Mouse (Mus musculus) forebrain, embryonic 16.5 days (tissue): ENCODE data around the gene Dck. TPM values are rescaled to one million over a fixed set of nuclear protein-coding genes. Genes with fewer than 3 reads are reported as not detected.
A peak's percentile ranks its signal among the peaks of the same experiment; 100 is the strongest.

Experiments
- ATAC-seq: fragments of 200-750 bp; cut with Nextera tagmentation; 2 replicates; pipeline ENCODE4 v1.8.0; 2017; ENCODE audit warnings: mild to moderate bottlenecking, moderate library complexity
- H3K27ac ChIP-seq: fragments of 300-500 bp; sonication (generic); 2 replicates; pipeline ENCODE4 v1.5.1; 2014; ENCODE audit warnings: low read length, control low read depth
- H3K27me3 ChIP-seq: fragments of 300-500 bp; sonication (generic); replicated peaks from 2 replicates; pipeline ENCODE4 v1.6.1; 2014; ENCODE audit warnings: low read length; ENCODE audit not compliant: control insufficient read depth, insufficient read depth
- H3K36me3 ChIP-seq: fragments of 300-500 bp; sonication (generic); 2 replicates; pipeline ENCODE4 v1.6.1; 2014; ENCODE audit not compliant: control insufficient read depth, insufficient read depth
- H3K4me1 ChIP-seq: fragments of 300-500 bp; sonication (generic); replicated peaks from 2 replicates; pipeline ENCODE4 v1.6.1; 2014; ENCODE audit warnings: low read length; ENCODE audit not compliant: control insufficient read depth, insufficient read depth
- H3K4me2 ChIP-seq: fragments of 300-500 bp; sonication (generic); 2 replicates; pipeline ENCODE4 v1.6.1; 2014; ENCODE audit warnings: mild to moderate bottlenecking, low read length, control low read depth
- H3K4me3 ChIP-seq: fragments of 300-500 bp; sonication (generic); replicated peaks from 2 replicates; pipeline ENCODE4 v1.5.1; 2014; ENCODE audit warnings: mild to moderate bottlenecking, low read length, control low read depth
- H3K9ac ChIP-seq: fragments of 300-500 bp; sonication (generic); replicated peaks from 2 replicates; pipeline ENCODE4 v1.6.1; 2014; ENCODE audit warnings: low read depth, low read length, control low read depth
- H3K9me3 ChIP-seq: fragments of 300-500 bp; sonication (generic); 2 replicates; pipeline ENCODE4 v1.6.1; 2016; ENCODE audit warnings: low read length; ENCODE audit not compliant: control insufficient read depth
- WGBS: fragments of 180-500 bp; shearing (Covaris S2); extraction: QIAGEN DNeasy Blood & Tissue Kit; methylation state at CpG from one replicate; pipeline ENCODE4 v1.1.7; 2014; 5-methylcytosine and 5-hydroxymethylcytosine counted together
- polyA plus RNA-seq: library from polyadenylated mRNA; unstranded; fragments of >200 nt; fragmentation: Nextera tagmentation; extraction: Ambion mirVana; gene quantifications from 2 replicates; pipeline ENCODE4 v1.2.1, GENCODE M21; 2015

Gene Dck
- polyA plus RNA-seq, 1 experiment from 2014 or later: 77.2 TPM

GRCm38 (mm10) chr5:88806278-88806677, 41.5 kb downstream of the Dck start:
- Histone ChIP-seq H3K27ac (no peak overlapping the region), H3K9ac (no peak overlapping the region), H3K4me1 (no peaks in the 10 kb centered on the region), H3K9me3 (no peaks in the 10 kb centered on the region), H3K4me2 (no peak overlapping the region), H3K36me3 (no peaks in the 10 kb centered on the region), H3K4me3 (no peak overlapping the region), H3K27me3 (no peaks in the 10 kb centered on the region)
- WGBS: 29% methylated on average over 5 of the region's 5 CpGs
- no peak for ATAC-seq

- whole genome bisulfite sequencing: 25% methylated on average over 9 of the region's 9 CpGs
- no peak for ATAC-seq
- Histone ChIP-seq H3K4me3 (no peak overlapping the region), H3K36me3 (no peaks in the 10 kb centered on the region), H3K4me2 (no peak overlapping the region), H3K27ac (no peak overlapping the region), H3K9me3 (no peaks in the 10 kb centered on the region), H3K4me1 (no peaks in the 10 kb centered on the region), H3K9ac (no peak overlapping the region), H3K27me3 (no peaks in the 10 kb centered on the region)
Measured at GRCm38 (mm10) chr5:88807342-88807741, 42.5 kb downstream of the Dck start.

GRCm38 (mm10) chr5:88813188-88813587, 48.4 kb downstream of the Dck start:
- Histone ChIP-seq H3K4me1 (no peaks in the 10 kb centered on the region), H3K9ac (no peak overlapping the region), H3K9me3 (no peaks in the 10 kb centered on the region), H3K36me3 (no peaks in the 10 kb centered on the region), H3K4me3 (no peak overlapping the region), H3K4me2 (no peak overlapping the region), H3K27me3 (no peaks in the 10 kb centered on the region), H3K27ac (peak overlapping the region; percentile 11; the same call in 1 of the 2 replicates)
- peak; percentile 55; the same call in 1 of the 2 replicates for ATAC-seq
- 82% methylated on average over 2 of the region's 2 CpGs for WGBS

GRCm38 (mm10) chr5:88814552-88814951, 49.8 kb downstream of the Dck start:
- Histone ChIP-seq H3K9ac (no peak overlapping the region), H3K4me2 (no peak overlapping the region), H3K4me3 (no peak overlapping the region), H3K27ac (no peak overlapping the region), H3K36me3 (no peaks in the 10 kb centered on the region), H3K4me1 (no peaks in the 10 kb centered on the region), H3K9me3 (no peaks in the 10 kb centered on the region), H3K27me3 (no peaks in the 10 kb centered on the region)
- no peak for ATAC-seq
- WGBS: 76% methylated on average over 4 of the region's 4 CpGs

GRCm38 (mm10) chr5:88821542-88821941, 56.7 kb downstream of the Dck start:
- H3K36me3 ChIP-seq: no peaks in the 10 kb centered on the region
- H3K4me1 ChIP-seq: no peaks in the 10 kb centered on the region
- H3K4me3 ChIP-seq: no peak overlapping the region
- no peak for ATAC-seq
- no peaks in the 10 kb centered on the region for H3K9me3 ChIP-seq
- H3K27ac ChIP-seq: no peak overlapping the region
- no peaks in the 10 kb centered on the region for H3K27me3 ChIP-seq
- WGBS: 14% methylated on average over 1 of the region's 1 CpGs
- H3K9ac ChIP-seq: no peak overlapping the region
- H3K4me2 ChIP-seq: no peak overlapping the region

- H3K4me1 ChIP-seq: no peaks in the 10 kb centered on the region
- no peak overlapping the region for H3K9ac ChIP-seq
- no peak overlapping the region for H3K4me2 ChIP-seq
- no peaks in the 10 kb centered on the region for H3K27me3 ChIP-seq
- H3K27ac ChIP-seq: no peak overlapping the region
- 48% methylated on average over 10 of the region's 10 CpGs for WGBS
- ATAC-seq: no peak
- H3K4me3 ChIP-seq: no peak overlapping the region
- H3K9me3 ChIP-seq: no peaks in the 10 kb centered on the region
- H3K36me3 ChIP-seq: no peaks in the 10 kb centered on the region
Measured at GRCm38 (mm10) chr5:88824838-88825237, 60.0 kb downstream of the Dck start.

- H3K4me1 ChIP-seq: peaks cover 6% of the 10 kb centered on the region; the same call in 1 of the 2 replicates
- H3K9me3 ChIP-seq: no peaks in the 10 kb centered on the region
- ATAC-seq: peak; percentile 86
- no peak overlapping the region for H3K4me2 ChIP-seq
- H3K9ac ChIP-seq: no peak overlapping the region
- 38% methylated on average over 8 of the region's 8 CpGs for WGBS
- no peak overlapping the region for H3K4me3 ChIP-seq
- no peaks in the 10 kb centered on the region for H3K27me3 ChIP-seq
- H3K36me3 ChIP-seq: no peaks in the 10 kb centered on the region
- H3K27ac ChIP-seq: peak overlapping the region; percentile 61; the same call in 1 of the 2 replicates
Measured at GRCm38 (mm10) chr5:88829835-88830571, 65.2 kb downstream of the Dck start.

GRCm38 (mm10) chr5:88830880-88831279, 66.1 kb downstream of the Dck start:
- Histone ChIP-seq H3K4me2 (no peak overlapping the region), H3K27me3 (no peaks in the 10 kb centered on the region), H3K4me1 (peaks cover 6% of the 10 kb centered on the region; the same call in 1 of the 2 replicates), H3K9ac (no peak overlapping the region), H3K4me3 (no peak overlapping the region), H3K36me3 (no peaks in the 10 kb centered on the region), H3K9me3 (no peaks in the 10 kb centered on the region), H3K27ac (no peak overlapping the region)
- 59% methylated on average over 4 of the region's 4 CpGs for WGBS
- ATAC-seq: peak; percentile 5

GRCm38 (mm10) chr5:88831935-88832334, 67.1 kb downstream of the Dck start:
- Histone ChIP-seq H3K9ac (no peak overlapping the region), H3K36me3 (no peaks in the 10 kb centered on the region), H3K4me1 (peaks cover 6% of the 10 kb centered on the region; the same call in 1 of the 2 replicates), H3K27me3 (no peaks in the 10 kb centered on the region), H3K4me3 (no peak overlapping the region), H3K9me3 (no peaks in the 10 kb centered on the region), H3K27ac (no peak overlapping the region), H3K4me2 (no peak overlapping the region)
- ATAC-seq: no peak
- WGBS: 91% methylated on average over 3 of the region's 3 CpGs
